Mouse (Mus musculus): Measurements from ENCODE around the gene Cmtr1. TPM values are rescaled to one million over a fixed set of nuclear protein-coding genes. Genes with fewer than 3 reads are reported as not detected.

The Cmtr1 gene
- total and polyA plus RNA-seq, 3 experiments: 47.3 to 99.6 (median 77.9) TPM

- Histone ChIP-seq H3K36me3 (ENCODE audit: control insufficient read depth in 1 of 2, insufficient read depth in 2 of 2, low read length in 2 of 2) (peaks cover 0 to 13% of the 10 kb centered on the region in 2 experiments; a peak in 2 of 4 replicates), H3K9ac (ENCODE audit: control insufficient read depth, low read depth, low read length, poor library complexity, severe bottlenecking) (peak within 1 kb of the TSS; percentile 74), H3K79me2 (ENCODE audit: control insufficient read depth, insufficient read depth, low read length, poor library complexity) (peaks cover 6% of the 10 kb centered on the region), H3K27me3 (ENCODE audit: control insufficient read depth in 1 of 2, insufficient read depth in 2 of 2, low read length in 2 of 2) (no peaks in the 10 kb centered on the region), H3K4me3 (ENCODE audit: control insufficient read depth in 1 of 2, insufficient read depth in 1 of 2, low read depth in 2 of 2, low read length in 2 of 2) (peak within 1 kb of the TSS; percentile 56 to 61), H3K9me3 (replicated peaks; ENCODE audit: insufficient read depth, low read length) (no peaks in the 10 kb centered on the region), H3K4me1 (ENCODE audit: control insufficient read depth in 1 of 2, insufficient read depth in 2 of 2, low read length in 2 of 2) (peaks cover 4 to 15% of the 10 kb centered on the region in 2 experiments; a peak in 3 of 4 replicates), H3K27ac (ENCODE audit: control insufficient read depth, low read depth, low read length) (peak within 1 kb of the TSS; percentile 77)
- DNase-seq (ENCODE audit: low read depth, low spot score): peak; percentile 98
- TF ChIP-seq USF1 (IDR thresholded peaks at IDR 0.05; ENCODE audit: low read depth, low read length): peak; percentile 90
- no peak for TF ChIP-seq BHLHE40 (IDR thresholded peaks at IDR 0.05; ENCODE audit: borderline replicate concordance, low read depth, low read length)
- TF ChIP-seq ZNF384 (IDR thresholded peaks at IDR 0.05; ENCODE audit: low read depth, low read length): no peak
- TF ChIP-seq USF2 (IDR thresholded peaks at IDR 0.05; ENCODE audit: borderline replicate concordance in 1 of 2, insufficient read depth in 1 of 2, low read depth in 1 of 2, low read length in 2 of 2): peak; percentile 15 to 29; a peak in 2 of 4 replicates
- no peak for TF ChIP-seq UBTF (IDR thresholded peaks at IDR 0.05; ENCODE audit: borderline replicate concordance, insufficient read depth, low read depth, low read length)
- TF ChIP-seq SMC3 (IDR thresholded peaks at IDR 0.05; ENCODE audit: low read depth, low read length): no peak
- peak; percentile 64 for TF ChIP-seq TBP (IDR thresholded peaks at IDR 0.05; ENCODE audit: low read depth, low read length)
- TF ChIP-seq CHD2 (IDR thresholded peaks at IDR 0.05; ENCODE audit: low read length): no peak
- no peak for TF ChIP-seq CTCF (IDR thresholded peaks at IDR 0.05 in 2 of 3, conservative IDR thresholded peaks at IDR 0.05 in 1 of 3; ENCODE audit: control insufficient read depth in 1 of 3, insufficient read depth in 1 of 3, low read depth in 2 of 3, low read length in 3 of 3, poor library complexity in 1 of 3, severe bottlenecking in 1 of 3)
- 0 out of 2 replicates have a peak, but pooled peaks have one; percentile 52 for TF ChIP-seq MXI1 (IDR thresholded peaks at IDR 0.05; ENCODE audit: low read depth, low read length)
- TF ChIP-seq GABPA (IDR thresholded peaks at IDR 0.05; ENCODE audit: low read depth, low read length): no peak
- no peak for TF ChIP-seq GATA1 (IDR thresholded peaks at IDR 0.05; ENCODE audit: low read depth, low read length)
- no peak for TF ChIP-seq JUND (IDR thresholded peaks at IDR 0.05; ENCODE audit: low read depth, low read length)
- TF ChIP-seq MYC (IDR thresholded peaks at IDR 0.05; ENCODE audit: low read depth, low read length): peak; percentile 60; the same call in 1 of the 2 replicates
- TF ChIP-seq NELFE (IDR thresholded peaks at IDR 0.05; ENCODE audit: low read depth, low read length): peak; percentile 65
- no peak for TF ChIP-seq MAFK (IDR thresholded peaks at IDR 0.05; ENCODE audit: borderline replicate concordance, low read depth, low read length)
- TF ChIP-seq ZC3H11A (IDR thresholded peaks at IDR 0.05; ENCODE audit: low read depth, low read length): peak; percentile 19; the same call in 1 of the 2 replicates
- TF ChIP-seq MEF2A (IDR thresholded peaks at IDR 0.05; ENCODE audit: extremely low read depth, insufficient replicate concordance, low read depth, low read length, poor library complexity, severe bottlenecking): no peak
- 0 out of 2 replicates have a peak, but pooled peaks have one; percentile 49 for TF ChIP-seq ZMIZ1 (IDR thresholded peaks at IDR 0.05; ENCODE audit: low read depth, low read length)
- TF ChIP-seq MYB (IDR thresholded peaks at IDR 0.05; ENCODE audit: low read depth, low read length): no peak
- TF ChIP-seq E2F4 (IDR thresholded peaks at IDR 0.05; ENCODE audit: borderline replicate concordance, low read depth, low read length): peak; percentile 70; the same call in 1 of the 2 replicates
- TF ChIP-seq POLR2AphosphoS5 (IDR thresholded peaks at IDR 0.05; ENCODE audit: borderline replicate concordance, low read depth, low read length): no peak
- peak; percentile 97 for TF ChIP-seq MAX (IDR thresholded peaks at IDR 0.05; ENCODE audit: low read length)
- TF ChIP-seq RCOR1 (IDR thresholded peaks at IDR 0.05; ENCODE audit: low read depth, low read length): 0 out of 2 replicates have a peak, but pooled peaks have one; percentile 48
- peak; percentile 16; the same call in 1 of the 2 replicates for TF ChIP-seq SIN3A (IDR thresholded peaks at IDR 0.05; ENCODE audit: low read length)
- no peak for TF ChIP-seq TAL1 (IDR thresholded peaks at IDR 0.05; ENCODE audit: low read length)
- peak; percentile 90 for TF ChIP-seq HCFC1 (IDR thresholded peaks at IDR 0.05; ENCODE audit: low read depth, low read length)
- TF ChIP-seq CHD1 (IDR thresholded peaks at IDR 0.05; ENCODE audit: low read depth, low read length): peak; percentile 91; the same call in 1 of the 2 replicates
- TF ChIP-seq NRF1 (IDR thresholded peaks at IDR 0.05; ENCODE audit: insufficient read depth, low read depth, low read length, poor library complexity, severe bottlenecking): peak; percentile 99
- no peak for TF ChIP-seq TCF12 (IDR thresholded peaks at IDR 0.05; ENCODE audit: low read depth, low read length)
- TF ChIP-seq ELF1 (IDR thresholded peaks at IDR 0.05; ENCODE audit: low read depth, low read length): 0 out of 2 replicates have a peak, but pooled peaks have one; percentile 55
- TF ChIP-seq ETS1 (IDR thresholded peaks at IDR 0.05; ENCODE audit: low read depth, low read length): peak; percentile 30; the same call in 1 of the 2 replicates
- no peak; the same call in 1 of the 2 replicates for TF ChIP-seq POLR2AphosphoS2 (IDR thresholded peaks at IDR 0.05; ENCODE audit: low read length)
- peak; percentile 38 to 69; a peak in 2 of 4 replicates for TF ChIP-seq POLR2A (IDR thresholded peaks at IDR 0.05; ENCODE audit: control insufficient read depth in 1 of 2, insufficient read depth in 1 of 2, low read depth in 1 of 2, low read length in 2 of 2, poor library complexity in 1 of 2)
- TF ChIP-seq RAD21 (IDR thresholded peaks at IDR 0.05; ENCODE audit: low read depth, low read length): no peak
Measured at GRCm38 (mm10) chr17:29716732-29717445, 56.5 kb downstream of the Cmtr1 start, which contains the start of gene Ccdc167. Gene Ccdc167 (minus strand): TSS chr17:29717044.
